Mouse (Mus musculus) bone marrow macrophage, adult 2 months (primary cell): ENCODE measurements around the gene Cep41.

Source experiments
- CTCF ChIP-seq: IDR thresholded peaks from 2 replicates; pipeline ENCODE4 v1.5.1; 2012; ENCODE audit warnings: low read depth, mild to moderate bottlenecking, low read length, moderate library complexity
- POLR2A ChIP-seq: IDR thresholded peaks from 2 replicates; pipeline ENCODE4 v1.6.1; 2012; ENCODE audit warnings: mild to moderate bottlenecking, low read depth, low read length, borderline replicate concordance

- TF ChIP-seq POLR2A (no peak), CTCF (no peak)
Measured at GRCm38 (mm10) chr6:30605111-30605510, 88.4 kb downstream of the Cep41 start.
